Mouse (Mus musculus): Measurements from ENCODE around the gene Duxbl1. TPM values are rescaled to one million over a fixed set of nuclear protein-coding genes. Genes with fewer than 3 reads are reported as not detected.

The Duxbl1 gene
- polyA plus RNA-seq (2012; ENCODE audit: low replicate concordance) = not detected in 2 replicates

DNA sequence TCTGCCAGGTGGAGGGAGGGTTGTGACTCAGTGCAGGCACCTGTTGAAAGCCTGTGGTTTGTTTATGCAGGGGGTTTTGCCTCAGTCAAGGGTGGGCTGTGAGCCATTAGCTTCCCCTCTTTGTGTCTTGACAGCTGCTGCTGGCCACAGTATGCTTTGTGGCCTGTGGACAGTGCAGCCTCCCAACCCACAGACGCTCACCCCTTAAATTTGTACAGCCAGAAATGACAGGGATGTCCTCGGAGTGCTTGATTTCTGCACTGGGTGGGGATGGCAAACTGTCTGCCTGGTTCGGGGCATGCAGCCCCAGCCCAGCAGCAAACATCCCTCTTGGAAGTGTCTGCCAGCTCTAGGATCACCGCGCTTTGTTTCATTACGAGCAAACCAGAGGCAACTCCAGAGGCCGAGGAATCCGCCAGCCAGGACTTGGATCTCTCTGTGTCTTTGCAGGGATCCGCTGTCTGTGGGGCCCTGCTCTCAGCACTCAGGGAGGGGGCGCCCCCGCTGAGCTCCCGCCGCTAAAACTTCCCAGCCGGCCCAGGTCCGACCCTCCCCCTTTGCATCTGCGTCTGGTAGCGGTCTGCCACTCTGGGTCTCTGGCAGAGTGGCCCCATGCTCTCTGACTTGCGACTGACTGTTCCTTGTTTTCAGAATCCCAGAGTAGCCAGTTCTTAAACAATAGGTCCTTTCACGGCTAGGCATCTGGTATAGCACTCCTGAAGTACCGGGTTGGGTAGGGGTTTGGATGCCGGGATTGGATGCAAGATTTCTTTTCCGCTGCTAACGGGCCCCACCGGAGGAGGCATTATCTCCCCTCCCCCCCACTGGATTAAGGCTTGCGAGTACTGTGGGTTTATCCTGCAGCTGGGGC lies at the start of gene Duxbl1:
Gene Duxbl1, plus strand, starts transcription at position 207 of the 871 bp plus-strand sequence.

DNA sequence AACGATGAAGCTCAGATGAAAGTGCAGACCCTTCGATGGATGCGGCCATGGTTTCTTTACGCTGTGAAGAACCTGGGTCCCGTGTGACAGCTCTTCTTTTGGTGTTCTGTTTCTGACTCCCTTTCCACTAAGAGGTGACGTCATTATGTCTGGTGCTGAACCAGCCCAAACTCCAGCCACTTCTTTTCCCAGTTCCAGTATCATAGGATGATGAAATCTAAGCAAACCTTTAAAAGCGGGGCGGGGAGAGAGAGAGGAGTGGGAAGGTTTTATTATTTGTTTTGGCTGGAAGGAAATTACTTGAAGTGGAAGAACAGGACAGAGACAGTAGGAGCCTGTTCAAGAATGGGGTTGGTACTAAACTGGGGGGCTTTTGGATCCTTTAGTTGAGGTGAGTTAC lies 40.4 kb upstream of the Duxbl1 start, which contains the start of gene Cphx1:
Gene Cphx1, plus strand, starts transcription at position 301 of the 400 bp plus-strand sequence.

Other genes starting within 250 kb of the Duxbl1 start
- gene Zcchc24, start 209.5 kb upstream of the Duxbl1 start, polyA plus RNA-seq (2012; ENCODE audit: low replicate concordance) = 15.0 and 18.0 TPM in 2 replicates
- gene Anxa11, start 136.4 kb upstream of the Duxbl1 start, polyA plus RNA-seq (2012; ENCODE audit: low replicate concordance) = 147 and 456 TPM in 2 replicates
- not detected in 2 replicates for gene Plac9a, start 75.5 kb upstream of the Duxbl1 start, polyA plus RNA-seq (2012; ENCODE audit: low replicate concordance)
- 3.9 TPM in 1 of 2 replicates, not detected in the other for gene Tmem254a, start 50.9 kb upstream of the Duxbl1 start, polyA plus RNA-seq (2012; ENCODE audit: low replicate concordance)
- not detected in 2 replicates for gene Cphx1, start 40.3 kb upstream of the Duxbl1 start, polyA plus RNA-seq (2012; ENCODE audit: low replicate concordance)
- 0.63 TPM in 1 of 2 replicates, not detected in the other for gene Gm9780, start 64.1 kb downstream of the Duxbl1 start, polyA plus RNA-seq (2012; ENCODE audit: low replicate concordance)
- gene Tmem254c, start 88.8 kb downstream of the Duxbl1 start, polyA plus RNA-seq (2012; ENCODE audit: low replicate concordance) = 4.9 and 11.4 TPM in 2 replicates
- not detected in 2 replicates for gene Cphx2, start 102.9 kb downstream of the Duxbl1 start, polyA plus RNA-seq (2012; ENCODE audit: low replicate concordance)
- not detected in 2 replicates for gene Cphx3, start 103.7 kb downstream of the Duxbl1 start, polyA plus RNA-seq (2012; ENCODE audit: low replicate concordance)
- gene Duxbl2, start 139.8 kb downstream of the Duxbl1 start, polyA plus RNA-seq (2012; ENCODE audit: low replicate concordance) = 0.09 TPM in 1 of 2 replicates, not detected in the other
- not detected in 2 replicates for gene Plac9b, start 203.9 kb downstream of the Duxbl1 start, polyA plus RNA-seq (2012; ENCODE audit: low replicate concordance)
- 0.10 and 3.3 TPM in 2 replicates for gene Tmem254b, start 228.5 kb downstream of the Duxbl1 start, polyA plus RNA-seq (2012; ENCODE audit: low replicate concordance)

All from hematopoietic multipotent progenitor cell, adult 10-12 weeks (in vitro differentiated cells).